Mouse (Mus musculus) brain, embryonic 14.5 days (tissue): ENCODE data around the gene Teddm1a.

Source experiments
- CTCF ChIP-seq: fragments of 200-500 bp; IDR thresholded peaks from 2 replicates; pipeline ENCODE4 v1.5.1; 2012; ENCODE audit warnings: inconsistent platforms, mild to moderate bottlenecking, moderate library complexity, borderline replicate concordance; ENCODE audit not compliant: insufficient read depth, insufficient read length; ENCODE audit errors: extremely low read depth
- POLR2A ChIP-seq: fragments of 200-500 bp; IDR thresholded peaks from 2 replicates; pipeline ENCODE4 v1.6.1; 2012; ENCODE audit warnings: mild to moderate bottlenecking, inconsistent platforms, borderline replicate concordance; ENCODE audit not compliant: poor library complexity, insufficient read depth, insufficient read length, severe bottlenecking; ENCODE audit errors: extremely low read depth

DNA sequence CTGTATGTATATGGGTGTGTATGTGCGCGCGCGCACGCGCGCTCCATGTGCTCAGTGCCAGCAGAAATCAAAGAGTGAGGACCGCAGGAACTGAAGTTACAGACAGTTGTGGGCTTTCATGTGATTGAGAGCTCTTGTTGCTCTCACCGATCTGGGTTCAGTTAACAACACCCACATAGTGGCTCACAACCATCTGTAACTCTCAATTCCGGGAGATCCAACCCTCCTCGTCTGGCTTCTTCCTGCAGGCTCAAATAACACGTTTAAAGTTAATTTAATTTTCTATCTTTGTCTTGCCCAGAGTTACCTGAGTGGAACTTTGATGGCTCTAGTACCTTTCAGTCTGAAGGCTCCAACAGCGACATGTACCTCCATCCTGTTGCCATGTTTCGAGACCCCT is 12.7 kb downstream of the Teddm1a start:
- TF ChIP-seq CTCF (no peak), POLR2A (no peak)
